Mouse (Mus musculus) common myeloid progenitor, adult 5-6 weeks (primary cell): ENCODE results near the gene Crybb3. TPM values are rescaled to one million over a fixed set of nuclear protein-coding genes. Genes with fewer than 3 reads are reported as not detected.

ENCODE experiments used
- ATAC-seq: replicated peaks from 2 replicates; pipeline ENCODE4 v1.8.0; 2016; ENCODE audit warnings: low read depth, mild to moderate bottlenecking, moderate TSS enrichment, inconsistent platforms; ENCODE audit not compliant: poor library complexity, severe bottlenecking
- total RNA-seq: library from RNA; stranded (forward); fragments of 200-1000, 187-1606 nt; gene quantifications from 2 replicates; pipeline ENCODE4 v1.2.3, GENCODE M21; 2017

The Crybb3 gene
- total RNA-seq, 1 experiment from 2014 or later: not detected

DNA sequence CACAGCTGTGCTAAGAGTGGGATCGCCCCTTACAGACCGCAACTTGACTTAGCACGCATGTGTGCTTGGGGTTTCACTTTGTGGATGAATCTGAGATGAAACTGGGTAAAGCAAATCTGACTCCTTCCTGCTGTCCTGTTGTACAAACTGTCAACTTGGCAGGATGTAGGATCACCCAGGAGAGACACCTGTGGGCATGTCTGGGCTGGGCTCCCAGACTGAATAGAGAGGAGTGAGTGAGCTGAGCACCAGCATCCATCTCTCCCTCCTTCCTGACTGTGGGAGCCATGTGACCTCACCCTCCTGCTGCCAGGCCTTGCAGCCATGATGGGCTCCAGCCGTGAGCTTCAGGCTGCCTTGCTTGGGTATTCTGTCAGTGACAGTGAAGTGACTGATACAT, 24.1 kb upstream of the Crybb3 start:
- no peak for ATAC-seq

DNA sequence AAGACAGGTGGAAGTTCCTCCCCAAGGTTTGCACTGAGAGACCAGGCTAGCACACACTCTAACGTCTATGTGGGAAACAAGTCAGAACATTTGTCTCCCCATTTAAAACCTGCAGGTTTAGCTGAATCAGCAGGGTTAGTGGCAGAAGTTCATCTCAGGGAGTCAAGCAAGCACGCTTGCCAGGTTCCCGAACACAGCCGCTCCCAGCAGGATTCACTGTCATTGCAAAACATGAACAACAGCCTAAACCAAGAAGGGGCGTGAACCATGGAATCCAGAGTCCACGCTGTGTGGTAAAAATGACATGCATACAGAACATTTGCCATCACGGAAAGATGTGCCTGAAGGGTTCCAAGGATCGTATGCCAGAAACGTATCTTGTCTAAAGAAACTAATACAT, 23.7 kb upstream of the Crybb3 start:
- ATAC-seq: no peak

DNA sequence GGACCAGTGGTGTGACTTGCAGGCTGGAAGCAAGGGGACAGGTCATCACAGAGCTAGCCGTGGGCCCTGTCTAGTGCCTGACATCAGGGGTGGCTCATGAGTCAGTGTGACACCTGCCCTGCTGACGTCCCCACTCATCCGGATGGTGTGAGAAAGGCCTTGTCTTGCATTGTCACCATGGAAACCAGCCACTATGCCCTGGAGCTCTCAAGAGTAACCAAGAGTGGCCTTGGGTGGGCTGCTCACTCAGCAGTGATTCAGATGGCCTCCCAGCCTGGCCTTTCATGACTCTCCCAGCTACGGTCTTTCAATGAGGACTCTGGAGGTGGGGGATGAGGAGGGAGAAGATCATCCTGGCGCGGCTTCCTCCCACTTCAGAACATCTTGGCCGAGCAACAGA, 21.1 kb upstream of the Crybb3 start:
- no peak for ATAC-seq

DNA sequence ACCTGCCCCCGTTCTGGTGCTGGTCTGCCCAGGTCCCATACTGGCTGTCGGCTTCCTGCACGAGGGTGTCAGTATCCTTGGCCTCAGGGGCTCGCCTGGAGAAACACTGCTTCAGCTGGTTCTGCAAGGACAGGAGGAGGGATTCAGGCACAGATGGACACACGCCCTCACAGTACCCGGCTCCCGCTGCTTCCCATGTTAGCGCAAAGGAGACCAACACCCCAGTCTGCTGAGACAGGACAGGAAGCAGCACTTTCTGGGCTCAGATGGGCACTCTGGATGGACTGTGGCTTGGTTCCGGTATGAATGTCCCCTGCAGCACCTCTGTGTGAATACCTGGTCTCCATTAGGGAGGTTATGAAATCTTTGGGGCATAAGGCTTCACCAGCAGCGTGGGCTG, 20.1 kb upstream of the Crybb3 start:
- no peak for ATAC-seq

DNA sequence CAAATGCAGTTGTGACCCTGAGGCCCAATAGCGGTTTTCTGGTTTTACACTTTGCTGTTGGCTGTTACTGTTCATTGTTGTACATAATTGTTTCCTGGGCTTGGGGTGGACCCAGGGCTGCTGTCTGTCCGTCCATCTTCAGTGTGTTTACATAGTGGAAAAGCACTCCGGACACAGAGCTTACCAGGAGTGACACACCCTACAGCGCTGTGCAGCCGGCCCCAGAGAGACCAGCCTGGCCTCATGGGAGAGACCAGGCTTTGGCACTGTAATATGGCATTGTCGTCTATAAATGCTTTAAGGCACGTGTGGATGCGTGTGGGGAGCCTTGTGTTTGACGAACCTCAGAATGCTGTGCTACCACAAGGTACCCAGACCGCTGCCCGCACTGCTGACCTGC, 19.0 kb upstream of the Crybb3 start:
- no peak for ATAC-seq

DNA sequence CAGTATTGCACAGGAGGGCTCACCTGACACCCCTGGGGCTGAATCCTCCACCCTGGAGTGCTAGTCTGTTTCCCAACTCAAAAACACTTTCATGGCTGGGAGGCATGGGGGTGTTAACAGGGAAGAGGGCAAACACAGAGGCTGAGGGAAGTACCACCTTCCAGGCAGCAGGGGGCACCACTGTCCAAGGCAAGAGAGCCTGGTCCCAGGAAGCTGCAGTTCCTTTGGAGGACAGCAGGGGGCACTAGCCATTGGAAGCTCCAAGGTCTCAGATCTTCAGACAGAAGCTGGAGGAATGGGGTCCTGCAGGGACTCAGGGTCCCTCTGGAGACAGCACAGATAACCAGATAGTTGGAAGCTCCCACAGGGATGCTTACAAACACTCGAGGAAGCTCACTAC, 18.2 kb upstream of the Crybb3 start:
- ATAC-seq: peak; percentile 97

DNA sequence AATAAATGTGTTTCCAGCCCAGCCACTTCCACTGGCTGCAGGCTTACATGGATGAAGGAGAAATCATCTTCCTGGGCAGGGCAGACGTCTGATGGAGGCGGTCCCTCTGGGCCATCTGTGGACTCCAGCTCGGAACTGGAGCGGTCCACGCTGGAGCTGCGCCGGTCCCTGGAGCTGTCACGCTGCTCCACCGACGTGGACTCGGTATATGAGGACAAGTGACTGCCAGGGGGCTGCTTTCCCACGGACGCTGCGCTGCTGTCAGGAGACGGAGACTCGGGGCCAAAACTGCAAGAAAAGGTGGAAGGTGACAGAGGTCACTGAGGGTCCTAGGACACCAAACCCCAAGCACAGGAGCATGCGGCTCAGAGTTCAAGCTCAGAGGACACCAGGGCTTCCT, 16.2 kb upstream of the Crybb3 start:
- no peak for ATAC-seq

DNA sequence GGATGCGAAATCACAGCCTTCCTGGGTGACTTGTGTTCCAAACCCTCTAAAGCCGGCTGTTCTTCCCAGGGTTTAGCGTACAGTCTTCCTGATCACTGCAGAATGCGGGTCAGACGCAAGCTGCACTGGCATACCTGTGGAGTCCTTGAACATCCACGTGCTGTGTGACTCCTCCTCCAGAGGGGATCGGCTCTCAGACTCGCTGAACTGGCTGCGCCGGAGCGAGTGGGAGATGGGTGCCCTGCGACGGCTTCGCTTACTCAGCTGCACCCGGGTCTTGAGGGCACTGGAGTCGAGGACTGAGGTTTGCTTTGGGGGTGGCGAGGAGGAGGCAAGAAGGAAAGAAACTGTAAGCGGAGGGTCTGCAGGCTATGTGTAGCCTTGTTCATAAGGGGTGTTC, 14.1 kb upstream of the Crybb3 start:
- ATAC-seq: no peak

DNA sequence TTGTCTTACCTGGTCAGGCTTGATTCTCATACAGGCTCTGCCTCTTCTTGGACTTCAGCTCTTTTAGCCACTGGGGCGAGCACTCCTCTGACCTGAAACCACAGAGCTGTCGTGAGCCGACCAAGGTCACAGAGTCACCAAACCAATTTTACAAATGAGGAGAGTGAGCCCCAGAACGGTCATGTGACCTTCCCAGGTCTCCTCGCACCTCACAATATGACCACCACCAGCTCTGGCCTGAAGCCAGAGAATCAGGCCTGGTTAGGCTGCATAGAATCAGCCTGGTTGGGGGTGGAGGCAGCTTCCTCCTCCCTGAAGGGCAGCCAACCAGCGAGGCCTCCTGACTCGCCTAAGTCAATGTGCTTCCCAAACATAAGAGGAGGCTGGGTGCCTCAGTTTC, 11.0 kb upstream of the Crybb3 start:
- ATAC-seq: no peak

DNA sequence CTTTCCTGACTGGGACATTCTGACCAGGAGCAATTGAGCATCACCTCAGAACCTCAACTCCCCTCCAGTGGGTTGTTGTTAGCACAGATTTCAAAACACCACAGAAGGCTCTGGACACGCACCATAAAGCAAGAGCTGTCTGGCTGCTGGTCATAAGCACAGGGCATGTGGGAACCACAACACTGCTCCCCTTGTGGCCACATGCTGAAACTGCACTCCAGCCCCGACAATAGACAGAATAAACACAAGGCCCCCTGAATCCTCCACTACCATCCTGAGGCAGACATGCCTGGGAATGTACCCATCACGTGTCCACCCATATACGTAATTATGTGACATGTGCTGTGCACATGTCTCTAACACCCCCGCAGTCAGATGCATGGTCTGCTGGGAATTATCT, 9.8 kb upstream of the Crybb3 start:
- peak; percentile 74; the same call in 1 of the 2 replicates for ATAC-seq

DNA sequence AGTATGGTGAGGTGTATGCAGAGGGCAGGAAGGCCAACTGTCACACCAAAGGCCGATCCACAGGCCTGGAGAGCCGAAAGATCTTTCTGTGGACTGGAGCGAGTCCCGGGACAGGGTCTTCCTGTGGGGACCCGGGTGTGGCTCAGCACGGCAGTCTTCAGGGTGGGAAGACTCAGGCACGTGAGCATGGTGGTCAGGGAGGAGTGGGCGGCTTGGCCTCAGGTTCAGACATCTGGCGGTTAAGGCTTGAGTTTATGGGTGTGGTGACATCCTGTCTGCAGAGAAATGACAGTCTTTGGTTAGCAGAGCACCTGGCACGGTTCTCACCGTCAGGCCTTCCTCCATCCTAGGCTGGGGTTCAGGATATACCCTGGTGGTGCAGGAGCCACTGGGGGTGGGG, 9.4 kb upstream of the Crybb3 start:
- ATAC-seq: no peak

DNA sequence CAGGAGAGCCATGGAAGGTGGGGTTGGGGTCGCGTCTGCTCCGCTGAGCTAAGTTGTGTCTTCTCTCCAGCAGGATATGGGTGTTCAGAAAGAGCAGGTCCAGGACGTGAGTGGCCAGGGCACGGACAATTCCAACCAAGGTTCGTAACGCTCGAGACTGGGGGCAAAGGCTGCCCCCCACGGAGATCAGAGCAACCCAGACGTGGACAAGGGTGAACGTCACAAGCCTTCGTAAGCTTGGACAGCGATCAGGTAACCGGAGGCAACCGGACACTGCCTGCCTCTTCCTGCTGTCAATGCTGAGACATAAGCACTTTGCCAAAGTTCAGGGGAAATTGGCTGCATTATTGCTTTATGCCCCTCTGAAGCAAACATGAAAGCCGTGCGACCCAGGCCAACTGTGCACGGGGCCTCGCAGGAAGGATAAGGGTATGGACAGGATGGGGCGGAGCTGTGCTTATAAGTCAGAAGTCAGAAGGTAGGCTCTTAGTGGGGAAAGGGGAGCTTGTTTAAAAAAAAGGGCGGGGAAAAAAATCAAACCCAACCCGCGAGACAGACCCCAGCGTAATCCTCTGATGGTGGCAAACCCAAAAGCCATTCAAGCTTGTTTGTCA, 8.8 kb upstream of the Crybb3 start:
- no peak for ATAC-seq

DNA sequence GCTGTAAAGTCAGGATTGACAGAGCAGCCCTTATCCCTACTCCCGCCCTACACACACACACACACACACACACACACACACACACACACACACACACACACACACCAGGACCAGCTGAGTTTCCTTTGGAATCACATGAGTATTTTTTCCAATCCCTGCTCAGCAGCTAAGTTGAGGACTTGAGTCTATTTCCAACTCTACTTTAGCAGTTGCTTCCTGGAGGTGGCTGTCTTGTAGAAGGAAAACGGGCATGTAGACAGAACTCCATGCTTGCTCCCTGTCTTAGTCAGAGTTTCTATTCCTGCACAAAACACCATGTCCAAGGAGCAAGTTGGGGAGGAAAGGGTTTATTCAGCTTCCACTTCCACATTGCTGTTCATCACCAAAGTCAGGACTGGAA, 6.1 kb upstream of the Crybb3 start:
- no peak for ATAC-seq

DNA sequence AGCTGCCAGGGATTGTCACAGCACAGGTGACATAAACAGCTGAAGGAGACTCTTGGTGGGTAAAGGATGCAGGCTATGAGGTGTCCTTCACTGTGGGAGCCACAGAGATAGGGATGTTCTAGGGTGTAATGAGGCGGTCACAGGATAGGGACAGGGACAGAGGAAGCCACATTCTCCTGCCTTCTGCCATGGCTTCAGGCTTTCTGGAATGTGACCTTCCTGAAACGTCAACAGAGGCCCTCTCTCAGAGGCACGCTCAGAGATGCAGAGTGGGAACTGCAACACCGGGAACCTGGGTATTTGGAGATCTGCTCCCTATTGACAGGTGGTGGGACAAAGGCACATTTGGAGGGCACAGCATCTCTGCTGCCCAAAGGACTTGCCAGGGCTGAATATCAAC, 5.6 kb upstream of the Crybb3 start:
- ATAC-seq: no peak

DNA sequence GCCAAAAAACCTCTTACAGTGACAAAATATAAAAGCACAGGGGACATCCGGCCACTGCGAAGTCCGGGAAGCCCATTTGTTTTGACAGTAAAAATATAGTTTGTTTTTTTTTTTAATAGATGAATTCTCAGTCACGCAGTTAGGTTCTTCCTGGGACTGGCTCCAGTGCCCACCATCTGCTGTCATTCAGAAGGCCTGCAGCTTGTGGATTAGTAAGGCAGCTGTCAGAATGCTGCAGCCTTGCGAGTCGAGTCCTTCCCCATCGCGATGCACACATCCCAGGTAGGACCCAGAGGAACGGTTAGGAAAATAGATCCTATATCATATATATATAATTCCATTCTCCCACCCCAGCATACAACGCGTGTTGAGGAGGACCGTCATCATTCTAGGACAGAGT, 5.1 kb upstream of the Crybb3 start:
- no peak for ATAC-seq

DNA sequence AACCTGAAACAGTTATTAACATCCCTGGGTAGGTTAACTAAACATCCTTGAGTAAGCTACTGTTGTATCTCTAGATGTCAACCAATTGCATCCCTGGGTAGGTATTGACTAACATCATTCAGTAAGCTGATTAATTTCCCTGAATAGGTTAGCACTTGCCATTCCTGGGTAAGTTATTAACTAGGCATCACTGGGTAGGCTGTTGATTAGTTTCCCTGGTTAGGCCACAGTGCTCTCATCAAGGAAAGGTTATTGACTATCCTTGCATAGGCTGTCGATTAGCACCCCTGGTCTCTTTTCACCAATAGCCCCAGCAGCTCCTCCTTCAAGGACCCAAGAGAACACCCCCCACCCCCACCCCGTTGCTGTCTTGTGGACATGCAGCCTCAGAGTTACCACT, 4.5 kb upstream of the Crybb3 start:
- ATAC-seq: no peak

DNA sequence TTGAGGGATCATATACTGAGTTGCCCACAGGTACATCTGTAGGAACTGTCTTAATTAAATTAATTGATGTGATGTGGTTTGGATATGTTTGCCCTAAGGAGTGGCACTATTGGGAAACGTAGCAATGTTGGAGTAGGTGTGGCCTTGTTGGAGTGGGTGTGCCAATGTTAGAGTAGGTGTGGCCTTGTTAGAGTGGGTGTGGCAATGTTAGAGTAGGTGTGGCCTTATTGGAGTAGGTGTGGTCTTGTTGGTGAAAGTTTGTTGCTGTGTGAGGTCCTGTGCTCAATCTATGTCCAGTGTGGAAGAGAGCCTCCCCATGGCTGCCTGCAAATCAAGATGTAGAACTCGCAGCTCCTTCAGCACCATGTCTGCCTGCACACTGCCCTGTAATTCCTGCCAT, 2.9 kb upstream of the Crybb3 start:
- ATAC-seq: no peak

DNA sequence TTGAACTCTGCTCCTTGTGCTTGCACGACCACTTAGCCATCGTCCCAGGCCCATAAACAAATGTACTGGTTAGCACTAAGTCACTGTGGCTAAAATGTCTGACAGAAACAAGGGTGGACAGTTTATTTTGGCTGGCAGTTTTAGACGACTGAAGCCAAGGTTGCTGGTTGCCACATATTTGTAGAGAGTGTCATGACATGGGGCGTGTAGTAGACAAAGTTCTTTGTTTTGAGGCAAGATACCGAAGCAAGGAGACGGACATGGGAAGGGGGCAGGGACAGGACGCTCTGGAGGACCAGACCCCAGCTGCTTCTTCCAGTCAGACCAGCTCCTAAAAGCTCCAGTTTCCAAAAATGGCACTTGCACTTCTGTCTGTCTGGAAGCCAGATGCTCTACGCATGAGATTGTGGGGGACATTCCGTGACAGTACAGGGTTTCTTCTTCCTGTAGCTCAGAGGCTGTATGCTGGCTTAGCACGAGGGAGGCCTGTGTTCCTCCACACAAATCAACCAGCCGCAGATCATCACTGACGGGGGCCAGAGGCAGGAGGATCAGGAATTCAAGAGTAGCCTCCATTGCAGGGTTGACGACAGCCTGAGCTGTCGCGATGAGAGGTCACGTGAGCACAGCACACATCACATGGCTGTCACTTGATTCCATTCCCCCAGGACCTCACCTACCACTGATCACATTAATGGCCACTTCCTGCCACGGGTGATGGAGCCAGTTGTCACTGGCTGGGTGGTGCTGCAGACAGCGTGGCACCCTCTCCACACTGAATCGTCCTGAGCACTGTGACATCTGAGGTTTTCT, 1.2 kb upstream of the Crybb3 start:
- ATAC-seq: no peak

DNA sequence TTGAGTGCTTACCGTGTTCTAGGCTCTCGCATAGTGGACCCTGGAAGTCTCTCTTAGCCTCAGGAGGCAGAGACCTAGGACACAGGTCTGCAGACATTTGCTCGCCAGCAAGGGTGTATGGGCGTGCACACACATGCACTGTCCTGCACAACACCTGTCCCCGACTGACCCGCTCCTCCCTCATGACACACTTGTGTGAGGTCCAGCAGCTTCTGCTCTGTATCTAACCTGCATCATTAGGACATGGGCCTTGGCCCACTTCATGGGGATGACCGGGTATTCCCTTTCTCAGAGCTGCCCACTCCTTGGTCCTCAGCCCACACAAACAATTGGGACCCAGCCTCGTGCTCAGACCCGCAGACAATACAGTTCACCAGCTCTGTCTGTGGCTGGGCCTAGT, 364 bp downstream of the Crybb3 start:
- no peak for ATAC-seq

DNA sequence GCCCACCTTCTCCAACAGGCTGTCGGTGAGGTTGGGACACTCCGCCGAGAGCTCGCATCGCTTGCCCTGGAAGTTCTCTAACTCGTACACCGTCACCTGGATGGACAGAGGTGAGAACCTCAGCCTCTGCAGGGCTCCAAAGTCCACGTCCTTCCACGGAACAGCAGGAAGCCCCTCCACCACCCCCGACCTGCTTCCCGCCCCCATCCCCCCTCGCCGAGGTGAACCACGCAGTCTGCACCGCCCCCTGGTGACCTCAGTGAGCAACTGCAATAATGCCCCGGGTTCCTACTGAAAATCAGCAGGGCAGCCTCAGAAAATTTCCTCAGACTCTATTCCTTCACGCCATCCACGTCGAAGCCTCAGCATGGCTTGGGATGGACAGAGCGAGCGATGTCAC, 1.6 kb downstream of the Crybb3 start:
- ATAC-seq: 0 out of 2 replicates have a peak, but pooled peaks have one; percentile 31

DNA sequence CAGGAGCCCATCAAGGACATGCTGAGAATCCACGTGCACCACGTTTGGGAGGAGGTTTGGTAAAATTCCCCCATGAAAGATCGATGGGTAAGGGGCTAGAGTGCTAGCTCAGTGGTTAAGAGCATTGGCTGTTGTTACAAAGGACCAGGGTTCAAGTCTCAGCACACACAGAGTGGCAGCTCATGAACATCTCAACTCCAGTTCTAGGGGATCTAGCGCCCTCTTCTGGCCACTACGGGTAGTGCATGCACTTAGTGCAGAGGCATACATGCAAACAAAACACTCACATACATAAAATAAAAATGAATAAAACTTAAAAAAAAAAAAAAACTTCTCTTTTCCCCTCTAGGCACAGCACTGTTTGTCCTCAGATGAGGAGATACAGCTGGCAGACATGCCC, 2.7 kb downstream of the Crybb3 start:
- no peak for ATAC-seq

DNA sequence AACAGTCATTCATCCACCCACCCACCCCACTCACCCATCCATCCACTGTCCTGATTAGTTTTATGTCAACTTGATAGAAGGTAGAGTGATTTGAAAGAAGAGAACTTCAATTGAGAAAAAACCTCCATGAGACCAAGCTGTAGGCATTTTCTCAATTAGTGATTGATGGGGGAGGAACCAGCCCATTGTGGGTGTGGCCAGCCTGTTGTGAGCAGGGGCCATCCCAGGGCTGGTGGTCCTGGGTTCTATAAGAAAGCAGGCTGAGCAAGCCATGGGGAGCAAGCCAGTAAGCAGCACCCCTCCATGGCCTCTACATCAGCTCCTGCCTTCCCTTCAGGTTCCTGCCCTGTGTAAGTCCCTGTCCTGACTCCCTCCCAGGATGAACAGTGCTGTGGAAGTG, 11.4 kb downstream of the Crybb3 start, which contains the start of gene Crybb2:
Gene Crybb2, minus strand, starts transcription at position 101 of the 400 bp plus-strand sequence.
- no peak for ATAC-seq
